Mouse (Mus musculus): ENCODE data around the gene St3gal6.

DNA sequence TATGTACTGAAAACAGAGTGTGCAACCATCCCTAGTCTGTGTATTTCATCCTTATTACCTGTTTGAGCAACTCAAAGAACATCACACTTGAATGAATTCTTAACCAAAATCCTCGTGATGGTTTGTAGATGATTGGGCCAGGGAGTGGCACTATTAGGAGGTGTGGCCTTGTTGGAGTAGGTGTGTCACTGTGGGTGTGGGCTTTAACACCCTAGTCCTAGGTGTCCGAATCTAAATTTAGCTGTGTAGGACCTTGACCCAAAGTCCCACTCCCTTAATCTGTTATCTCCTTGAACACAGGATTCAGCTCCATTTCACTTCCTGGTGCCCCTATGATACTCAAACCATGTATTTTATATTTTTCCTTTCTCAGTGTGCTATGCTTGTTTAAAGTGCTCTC, 37.2 kb upstream of the St3gal6 start:
- no peak for TF ChIP-seq CTCF (IDR thresholded peaks at IDR 0.05; ENCODE audit: low read depth, low read length)
- TF ChIP-seq TAL1 (conservative IDR thresholded peaks at IDR 0.05; ENCODE audit: low read depth, low read length) = no peak
- TF ChIP-seq POLR2AphosphoS5 (IDR thresholded peaks at IDR 0.05; ENCODE audit: insufficient replicate concordance, low read depth, low read length) = no peak
- no peak for TF ChIP-seq GATA1 (IDR thresholded peaks at IDR 0.05; ENCODE audit: borderline replicate concordance, low read length)
- TF ChIP-seq GATA2 (IDR thresholded peaks at IDR 0.05; ENCODE audit: borderline replicate concordance, low read depth, low read length) = no peak
